Mouse (Mus musculus) bone marrow macrophage, adult 2 months (primary cell): ENCODE measurements around the gene Ttc28.

Source experiments
- CTCF ChIP-seq: IDR thresholded peaks from 2 replicates; pipeline ENCODE4 v1.5.1; 2012; ENCODE audit warnings: low read depth, mild to moderate bottlenecking, low read length, moderate library complexity
- POLR2A ChIP-seq: IDR thresholded peaks from 2 replicates; pipeline ENCODE4 v1.6.1; 2012; ENCODE audit warnings: mild to moderate bottlenecking, low read depth, low read length, borderline replicate concordance

- TF ChIP-seq CTCF (no peak), POLR2A (no peak)
Measured at GRCm38 (mm10) chr5:110914859-110915258, 35.3 kb downstream of the Ttc28 start.
